Mouse (Mus musculus): ENCODE data around the gene Unk. TPM values are rescaled to one million over a fixed set of nuclear protein-coding genes. Genes with fewer than 3 reads are reported as not detected.
"Not testable (repeated sequence)": the region's sequence is repeated elsewhere in the genome, so short reads cannot be mapped to it uniquely, and the experiment has no call there.

Gene Unk
- total and polyA plus RNA-seq, 3 experiments: 21.7 to 42.3 TPM; not detected in 1

GRCm38 (mm10) chr11:116021328-116022220, 8.5 kb upstream of the Unk start:
- Histone ChIP-seq H3K4me1 (ENCODE audit: control insufficient read depth in 1 of 2, insufficient read depth in 2 of 2, low read length in 2 of 2) (peaks cover 2 to 3% of the 10 kb centered on the region in 2 experiments; a peak in 3 of 4 replicates), H3K27ac (ENCODE audit: control insufficient read depth, low read depth, low read length) (0 out of 2 replicates have a peak overlapping the region, but pooled peaks have one; percentile 12), H3K9ac (ENCODE audit: control insufficient read depth, low read depth, low read length, poor library complexity, severe bottlenecking) (peak overlapping the region; percentile 32), H3K79me2 (ENCODE audit: control insufficient read depth, insufficient read depth, low read length, poor library complexity) (peaks cover 14% of the 10 kb centered on the region), H3K36me3 (ENCODE audit: control insufficient read depth in 1 of 2, insufficient read depth in 2 of 2, low read length in 2 of 2) (peaks cover 4 to 16% of the 10 kb centered on the region in 2 experiments), H3K4me3 (ENCODE audit: control insufficient read depth in 1 of 2, insufficient read depth in 1 of 2, low read depth in 2 of 2, low read length in 2 of 2) (no peak overlapping the region), H3K27me3 (ENCODE audit: control insufficient read depth in 1 of 2, insufficient read depth in 2 of 2, low read length in 2 of 2) (no peaks in the 10 kb centered on the region), H3K9me3 (replicated peaks; ENCODE audit: insufficient read depth, low read length) (no peaks in the 10 kb centered on the region)
- 0 out of 2 replicates have a peak, but pooled peaks have one; percentile 12 for TF ChIP-seq CHD2 (IDR thresholded peaks at IDR 0.05; ENCODE audit: low read length)
- peak in 1 of 2 experiments; percentile 72; a peak in 2 of 4 replicates for TF ChIP-seq POLR2A (IDR thresholded peaks at IDR 0.05; ENCODE audit: control insufficient read depth in 1 of 2, insufficient read depth in 1 of 2, low read depth in 1 of 2, low read length in 2 of 2, poor library complexity in 1 of 2)
- TF ChIP-seq MYC (IDR thresholded peaks at IDR 0.05; ENCODE audit: low read depth, low read length): no peak
- peak; percentile 22 for TF ChIP-seq ZMIZ1 (IDR thresholded peaks at IDR 0.05; ENCODE audit: low read depth, low read length)
- TF ChIP-seq POLR2AphosphoS2 (IDR thresholded peaks at IDR 0.05; ENCODE audit: low read length): peak; percentile 94; the same call in 1 of the 2 replicates
- TF ChIP-seq POLR2AphosphoS5 (IDR thresholded peaks at IDR 0.05; ENCODE audit: borderline replicate concordance, low read depth, low read length): peak; percentile 90
- TF ChIP-seq TAL1 (IDR thresholded peaks at IDR 0.05; ENCODE audit: low read length): no peak
- peak; percentile 61 for DNase-seq (ENCODE audit: low read depth, low spot score)

DNA sequence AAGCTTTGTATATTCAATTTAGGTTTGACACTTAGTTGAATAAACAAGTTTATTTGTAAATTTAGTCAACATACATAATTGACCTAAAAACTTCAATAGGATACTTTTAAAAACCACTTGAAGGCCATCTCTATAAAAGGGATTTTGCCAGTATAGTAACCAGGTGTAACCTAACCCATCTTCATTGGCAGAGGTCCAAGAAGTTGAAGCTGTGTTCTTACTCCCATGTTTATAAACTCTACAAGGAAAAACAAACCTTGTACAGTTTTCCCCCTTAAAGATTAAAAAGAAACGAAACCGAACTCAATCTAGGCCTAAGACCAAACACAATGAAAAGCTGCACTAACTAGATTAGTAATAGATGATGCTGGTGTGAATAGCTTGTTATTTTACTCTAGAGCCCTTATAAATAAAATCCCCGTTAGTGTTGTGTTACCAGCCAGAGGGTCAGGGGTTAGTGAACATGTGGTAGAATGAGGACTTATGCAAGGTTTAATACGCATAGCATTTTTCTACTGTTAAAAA, 7.8 kb upstream of the Unk start:
- peak; percentile 58 for DNase-seq (ENCODE audit: low read depth, low spot score)
- H3K4me1 ChIP-seq (ENCODE audit: control insufficient read depth in 1 of 2, insufficient read depth in 2 of 2, low read length in 2 of 2): peaks cover 2 to 3% of the 10 kb centered on the region in 2 experiments; a peak in 3 of 4 replicates
- no peaks in the 10 kb centered on the region for H3K9me3 ChIP-seq (replicated peaks; ENCODE audit: insufficient read depth, low read length)
- peak overlapping the region in 1 of 2 experiments; percentile 20; a peak in 2 of 4 replicates for H3K4me3 ChIP-seq (ENCODE audit: control insufficient read depth in 1 of 2, insufficient read depth in 1 of 2, low read depth in 2 of 2, low read length in 2 of 2)
- peaks cover 14% of the 10 kb centered on the region for H3K79me2 ChIP-seq (ENCODE audit: control insufficient read depth, insufficient read depth, low read length, poor library complexity)
- peak overlapping the region; percentile 49 for H3K9ac ChIP-seq (ENCODE audit: control insufficient read depth, low read depth, low read length, poor library complexity, severe bottlenecking)
- peaks cover 4 to 16% of the 10 kb centered on the region in 2 experiments for H3K36me3 ChIP-seq (ENCODE audit: control insufficient read depth in 1 of 2, insufficient read depth in 2 of 2, low read length in 2 of 2)
- TF ChIP-seq TBP (IDR thresholded peaks at IDR 0.05; ENCODE audit: low read depth, low read length): no peak
- no peak for TF ChIP-seq JUND (IDR thresholded peaks at IDR 0.05; ENCODE audit: low read depth, low read length)
- no peak overlapping the region for H3K27ac ChIP-seq (ENCODE audit: control insufficient read depth, low read depth, low read length)
- H3K27me3 ChIP-seq (ENCODE audit: control insufficient read depth in 1 of 2, insufficient read depth in 2 of 2, low read length in 2 of 2): no peaks in the 10 kb centered on the region

DNA sequence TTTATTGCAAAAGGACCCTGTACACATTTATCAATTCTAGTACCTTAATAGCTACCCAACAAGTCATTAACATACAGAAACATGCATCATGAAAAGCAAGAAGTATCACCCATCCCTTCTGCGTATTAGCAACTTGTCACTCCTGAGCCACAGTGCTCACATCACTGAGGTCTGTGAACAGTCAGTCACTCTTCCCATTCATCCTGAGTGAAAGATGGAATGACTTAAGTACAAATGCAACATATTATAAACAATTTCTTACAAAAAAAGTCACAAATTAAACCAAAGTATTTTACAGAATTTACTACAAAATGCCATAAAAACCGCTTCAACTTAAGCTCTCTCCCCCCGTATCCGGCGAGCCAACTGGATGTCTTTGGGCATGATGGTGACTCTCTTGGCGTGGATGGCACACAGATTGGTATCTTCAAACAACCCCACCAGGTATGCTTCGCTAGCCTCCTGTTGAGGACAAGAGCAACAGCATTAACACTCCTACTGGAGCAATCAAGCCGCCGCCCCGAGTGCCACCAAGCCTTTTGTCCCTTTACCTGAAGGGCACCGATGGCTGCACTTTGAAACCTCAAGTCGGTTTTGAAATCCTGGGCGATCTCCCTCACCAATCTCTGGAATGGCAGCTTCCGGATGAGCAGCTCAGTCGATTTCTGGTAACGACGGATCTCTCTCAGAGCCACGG, 6.9 kb upstream of the Unk start:
- Histone ChIP-seq H3K9ac (ENCODE audit: control insufficient read depth, low read depth, low read length, poor library complexity, severe bottlenecking) (peak overlapping the region; percentile 99), H3K79me2 (ENCODE audit: control insufficient read depth, insufficient read depth, low read length, poor library complexity) (peaks cover 14% of the 10 kb centered on the region), H3K4me3 (ENCODE audit: control insufficient read depth in 1 of 2, insufficient read depth in 1 of 2, low read depth in 2 of 2, low read length in 2 of 2) (peak overlapping the region; percentile 49 to 97), H3K27ac (ENCODE audit: control insufficient read depth, low read depth, low read length) (peak overlapping the region; percentile 98), H3K36me3 (ENCODE audit: control insufficient read depth in 1 of 2, insufficient read depth in 2 of 2, low read length in 2 of 2) (peaks cover 4 to 16% of the 10 kb centered on the region in 2 experiments)
- TF ChIP-seq CHD1 (IDR thresholded peaks at IDR 0.05; ENCODE audit: low read depth, low read length): peak; percentile 96; the same call in 1 of the 2 replicates
- not testable (repeated sequence) for H3K9me3 ChIP-seq (replicated peaks; ENCODE audit: insufficient read depth, low read length); H3K4me1 ChIP-seq (ENCODE audit: control insufficient read depth in 1 of 2, insufficient read depth in 2 of 2, low read length in 2 of 2); H3K27me3 ChIP-seq (ENCODE audit: control insufficient read depth in 1 of 2, insufficient read depth in 2 of 2, low read length in 2 of 2)
- DNase-seq (ENCODE audit: low read depth, low spot score): peak; percentile 59

All from MEL (cell line).